Mouse (Mus musculus) heart, postnatal 0 days (tissue): ENCODE measurements at regions not wholly inside any gene's neighbourhood (a gene's known extent, or its start where the extent isn't known, plus 50 kb on each side); places are given as distances from the start of the nearest gene placed in this dataset.

Experiments used
- ATAC-seq: fragments of 200-750 bp; cut with Nextera tagmentation; 2 replicates; pipeline ENCODE4 v1.8.0; 2017; ENCODE audit warnings: low read depth, moderate number of reproducible peaks, moderate library complexity; ENCODE audit not compliant: insufficient read depth
- DNase-seq: peaks from one replicate; pipeline ENCODE4 v3.0.0-alpha.2; 2016; ENCODE audit warnings: low spot score
- H3K27ac ChIP-seq: fragments of 300-500 bp; sonication (generic); 2 replicates; pipeline ENCODE4 v1.5.1; 2014; ENCODE audit warnings: low read depth, mild to moderate bottlenecking
- H3K27me3 ChIP-seq: fragments of 300-500 bp; sonication (generic); 2 replicates; pipeline ENCODE4 v1.6.1; 2014; ENCODE audit warnings: low read length, mixed read lengths; ENCODE audit not compliant: control insufficient read depth, insufficient read depth
- H3K36me3 ChIP-seq: fragments of 300-500 bp; sonication (generic); replicated peaks from 2 replicates; pipeline ENCODE4 v1.6.1; 2014; ENCODE audit warnings: low read length, mixed read lengths; ENCODE audit not compliant: control insufficient read depth, insufficient read depth
- H3K4me1 ChIP-seq: fragments of 300-500 bp; sonication (generic); 2 replicates; pipeline ENCODE4 v1.6.1; 2014; ENCODE audit warnings: antibody characterized with exemption; ENCODE audit not compliant: control insufficient read depth, insufficient read depth
- H3K4me2 ChIP-seq: fragments of 300-500 bp; sonication (generic); 2 replicates; pipeline ENCODE4 v1.6.1; 2014; ENCODE audit warnings: low read depth, mild to moderate bottlenecking, low read length, moderate library complexity
- H3K4me3 ChIP-seq: fragments of 300-500 bp; sonication (generic); 2 replicates; pipeline ENCODE4 v1.5.1; 2014; ENCODE audit warnings: low read depth, low read length
- H3K9ac ChIP-seq: fragments of 300-500 bp; sonication (generic); replicated peaks from 2 replicates; pipeline ENCODE4 v1.6.1; 2014; ENCODE audit warnings: low read depth, low read length, mixed read lengths
- H3K9me3 ChIP-seq: fragments of 300-500 bp; sonication (generic); replicated peaks from 2 replicates; pipeline ENCODE4 v1.6.1; 2016; ENCODE audit warnings: low read length; ENCODE audit not compliant: control insufficient read depth
- CTCF ChIP-seq: IDR thresholded peaks from 2 replicates; pipeline ENCODE4 v1.5.1; 2016; ENCODE audit warnings: antibody characterized with exemption, control low read depth, low read depth
- EP300 ChIP-seq: IDR thresholded peaks from 2 replicates; pipeline ENCODE4 v1.6.1; 2016; ENCODE audit warnings: antibody characterized with exemption, low read depth
- WGBS: fragments of 180-500 bp; shearing (Covaris S2); extraction: QIAGEN DNeasy Blood & Tissue Kit; methylation state at CpG from one replicate; pipeline ENCODE4 v1.1.7; 2014; 5-methylcytosine and 5-hydroxymethylcytosine counted together

GRCm38 (mm10) chr10:117545842-117546631, 83.3 kb upstream of the Cpm start:
- Histone ChIP-seq H3K9ac (no peak overlapping the region), H3K36me3 (no peaks in the 10 kb centered on the region), H3K27ac (no peak overlapping the region), H3K4me2 (no peak overlapping the region), H3K4me3 (no peak overlapping the region), H3K4me1 (no peaks in the 10 kb centered on the region), H3K27me3 (no peaks in the 10 kb centered on the region), H3K9me3 (no peaks in the 10 kb centered on the region)
- TF ChIP-seq CTCF, result no peak
- no peak for TF ChIP-seq EP300
- no peak for ATAC-seq
- no peak for DNase-seq
- WGBS, result 81% methylated on average over 5 of the region's 5 CpGs

- no peak overlapping the region for H3K4me3 ChIP-seq
- H3K27me3 ChIP-seq, result no peaks in the 10 kb centered on the region
- H3K4me2 ChIP-seq, result no peak overlapping the region
- ATAC-seq (no peak), DNase-seq (no peak)
- no peak overlapping the region for H3K27ac ChIP-seq
- no peaks in the 10 kb centered on the region for H3K36me3 ChIP-seq
- H3K4me1 ChIP-seq, result no peaks in the 10 kb centered on the region
- H3K9ac ChIP-seq, result no peak overlapping the region
- 67% methylated on average over 15 of the region's 15 CpGs for WGBS
- H3K9me3 ChIP-seq, result no peaks in the 10 kb centered on the region
- no peak for TF ChIP-seq CTCF
- no peak for TF ChIP-seq EP300
These were observed 84.4 kb upstream of the Cpm start for GRCm38 (mm10) chr10:117544680-117545546.

- H3K4me3 ChIP-seq, result no peak overlapping the region
- no peaks in the 10 kb centered on the region for H3K9me3 ChIP-seq
- 87% methylated on average over 13 of the region's 13 CpGs for WGBS
- no peak overlapping the region for H3K9ac ChIP-seq
- no peak overlapping the region for H3K4me2 ChIP-seq
- DNase-seq (no peak), ATAC-seq (no peak)
- no peaks in the 10 kb centered on the region for H3K36me3 ChIP-seq
- H3K27me3 ChIP-seq, result no peaks in the 10 kb centered on the region
- H3K4me1 ChIP-seq, result no peaks in the 10 kb centered on the region
- H3K27ac ChIP-seq, result no peak overlapping the region
- no peak for TF ChIP-seq CTCF
- TF ChIP-seq EP300, result no peak
These were observed 85.2 kb upstream of the Cpm start for GRCm38 (mm10) chr10:117543995-117544679.

- Histone ChIP-seq H3K9me3 (no peaks in the 10 kb centered on the region), H3K27ac (no peak overlapping the region), H3K4me1 (no peaks in the 10 kb centered on the region), H3K4me3 (no peak overlapping the region), H3K4me2 (no peak overlapping the region), H3K9ac (no peak overlapping the region), H3K36me3 (no peaks in the 10 kb centered on the region), H3K27me3 (no peaks in the 10 kb centered on the region)
- DNase-seq (no peak), ATAC-seq (no peak)
- 88% methylated on average over 6 of the region's 6 CpGs for WGBS
- TF ChIP-seq CTCF (no peak), EP300 (no peak)
These were observed 85.7 kb upstream of the Cpm start for GRCm38 (mm10) chr10:117543696-117543950.

- WGBS, result 68% methylated on average over 5 of the region's 5 CpGs
- Histone ChIP-seq H3K4me3 (no peak overlapping the region), H3K4me1 (no peaks in the 10 kb centered on the region), H3K9ac (no peak overlapping the region), H3K9me3 (no peaks in the 10 kb centered on the region), H3K27ac (no peak overlapping the region), H3K27me3 (no peaks in the 10 kb centered on the region), H3K36me3 (no peaks in the 10 kb centered on the region), H3K4me2 (no peak overlapping the region)
- DNase-seq (no peak), ATAC-seq (no peak)
- no peak for TF ChIP-seq EP300
- TF ChIP-seq CTCF, result no peak
These were observed 86.2 kb upstream of the Cpm start for GRCm38 (mm10) chr10:117542886-117543695.
